Mouse (Mus musculus) stomach, embryonic 16.5 days (tissue): ENCODE measurements around the gene Tbxa2r. TPM values are rescaled to one million over a fixed set of nuclear protein-coding genes. Genes with fewer than 3 reads are reported as not detected.

Experiments
- ATAC-seq: fragments of 200-750 bp; cut with Nextera tagmentation; 2 replicates; pipeline ENCODE4 v1.8.0; 2017; ENCODE audit warnings: moderate number of reproducible peaks, moderate TSS enrichment; ENCODE audit not compliant: insufficient read depth, low FRiP score
- H3K27ac ChIP-seq: fragments of 300-500 bp; sonication (generic); 2 replicates; pipeline ENCODE4 v1.5.1; 2014; ENCODE audit warnings: low read length
- H3K27me3 ChIP-seq: fragments of 300-500 bp; sonication (generic); 2 replicates; pipeline ENCODE4 v1.6.1; 2014; ENCODE audit warnings: low read length, control low read depth, mixed read lengths; ENCODE audit not compliant: control insufficient read depth, insufficient read depth
- H3K36me3 ChIP-seq: fragments of 300-500 bp; sonication (generic); 2 replicates; pipeline ENCODE4 v1.6.1; 2014; ENCODE audit warnings: low read length; ENCODE audit not compliant: control insufficient read depth, insufficient read depth
- H3K4me1 ChIP-seq: fragments of 300-500 bp; sonication (generic); 2 replicates; pipeline ENCODE4 v1.6.1; 2014; ENCODE audit warnings: low read length, control low read depth, mixed read lengths; ENCODE audit not compliant: control insufficient read depth, insufficient read depth
- H3K4me2 ChIP-seq: fragments of 300-500 bp; sonication (generic); 2 replicates; pipeline ENCODE4 v1.6.1; 2014; ENCODE audit warnings: low read depth, low read length, mixed read lengths
- H3K4me3 ChIP-seq: fragments of 300-500 bp; sonication (generic); replicated peaks from 2 replicates; pipeline ENCODE4 v1.5.1; 2014; ENCODE audit warnings: mild to moderate bottlenecking, low read length
- H3K9ac ChIP-seq: fragments of 300-500 bp; sonication (generic); 2 replicates; pipeline ENCODE4 v1.6.1; 2014; ENCODE audit warnings: low read length
- H3K9me3 ChIP-seq: fragments of 300-500 bp; sonication (generic); replicated peaks from 2 replicates; pipeline ENCODE4 v1.6.1; 2016; ENCODE audit warnings: low read length, control low read depth; ENCODE audit not compliant: control insufficient read depth
- WGBS: fragments of 180-500 bp; shearing (Covaris S2); extraction: QIAGEN DNeasy Blood & Tissue Kit; methylation state at CpG from one replicate; pipeline ENCODE4 v1.1.7; 2014; 5-methylcytosine and 5-hydroxymethylcytosine counted together
- polyA plus RNA-seq: library from polyadenylated mRNA; unstranded; fragments of >200 nt; fragmentation: Nextera tagmentation; extraction: Ambion mirVana; gene quantifications from 2 replicates; pipeline ENCODE4 v1.2.1, GENCODE M21; 2015

The Tbxa2r gene
- polyA plus RNA-seq, 1 experiment from 2014 or later = 28.1 TPM

- Histone ChIP-seq H3K27me3 (peaks cover 12% of the 10 kb centered on the region), H3K27ac (peak overlapping the region; percentile 94), H3K4me3 (peak overlapping the region; percentile 47), H3K4me2 (peak overlapping the region; percentile 45), H3K9ac (peak overlapping the region; percentile 66), H3K4me1 (peaks cover 39% of the 10 kb centered on the region), H3K9me3 (no peaks in the 10 kb centered on the region), H3K36me3 (no peaks in the 10 kb centered on the region)
- WGBS = under 1% methylated on average over 7 of the region's 7 CpGs
- ATAC-seq = no peak
These were observed 39.3 kb upstream of the Tbxa2r start for GRCm38 (mm10) chr10:81289278-81289677.

- Histone ChIP-seq H3K36me3 (no peaks in the 10 kb centered on the region), H3K4me1 (peaks cover 40% of the 10 kb centered on the region), H3K27me3 (peaks cover 7% of the 10 kb centered on the region), H3K4me3 (peak overlapping the region; percentile 47), H3K4me2 (peak overlapping the region; percentile 45), H3K27ac (peak overlapping the region; percentile 94), H3K9ac (peak overlapping the region; percentile 66), H3K9me3 (no peaks in the 10 kb centered on the region)
- WGBS = 41% methylated on average over 14 of the region's 14 CpGs
- ATAC-seq = no peak
These were observed 38.7 kb upstream of the Tbxa2r start for GRCm38 (mm10) chr10:81289811-81290210.

- Histone ChIP-seq H3K9ac (peak overlapping the region; percentile 66), H3K4me3 (peak overlapping the region; percentile 47), H3K27me3 (no peaks in the 10 kb centered on the region), H3K4me1 (peaks cover 40% of the 10 kb centered on the region), H3K4me2 (peak overlapping the region; percentile 45), H3K9me3 (no peaks in the 10 kb centered on the region), H3K36me3 (no peaks in the 10 kb centered on the region), H3K27ac (peak overlapping the region; percentile 94)
- WGBS = 15% methylated on average over 24 of the region's 24 CpGs
- peak; percentile 15; the same call in 1 of the 2 replicates for ATAC-seq
These were observed 37.7 kb upstream of the Tbxa2r start for GRCm38 (mm10) chr10:81290698-81291460.

- peak within 1 kb of the TSS; percentile 66 for H3K9ac ChIP-seq
- ATAC-seq = no peak
- WGBS = 58% methylated on average over 9 of the region's 9 CpGs
- H3K4me1 ChIP-seq = peaks cover 37% of the 10 kb centered on the region
- peak within 1 kb of the TSS; percentile 47 for H3K4me3 ChIP-seq
- peak within 1 kb of the TSS; percentile 94 for H3K27ac ChIP-seq
- H3K36me3 ChIP-seq = no peaks in the 10 kb centered on the region
- H3K9me3 ChIP-seq = no peaks in the 10 kb centered on the region
- H3K27me3 ChIP-seq = no peaks in the 10 kb centered on the region
- H3K4me2 ChIP-seq = peak within 1 kb of the TSS; percentile 45
These were observed 36.9 kb upstream of the Tbxa2r start, which contains the start of gene Tjp3 for GRCm38 (mm10) chr10:81291511-81292104. Tjp3 (minus strand) TSS chr10:81291581.

GRCm38 (mm10) chr10:81292554-81293333 is 35.8 kb upstream of the Tbxa2r start, which contains the start of gene Pip5k1c:
Pip5k1c (plus strand) TSS chr10:81292963.
- Histone ChIP-seq H3K4me1 (peaks cover 42% of the 10 kb centered on the region), H3K9me3 (no peaks in the 10 kb centered on the region), H3K4me3 (peak within 1 kb of the TSS; percentile 91), H3K27me3 (no peaks in the 10 kb centered on the region), H3K27ac (peak within 1 kb of the TSS; percentile 94), H3K36me3 (no peaks in the 10 kb centered on the region), H3K9ac (peak within 1 kb of the TSS; percentile 86), H3K4me2 (peak within 1 kb of the TSS; percentile 97)
- peak; percentile 92 for ATAC-seq
- 1% methylated on average over 77 of the region's 80 CpGs for WGBS

- H3K4me1 ChIP-seq = peaks cover 36% of the 10 kb centered on the region
- peak overlapping the region; percentile 91 for H3K4me3 ChIP-seq
- peak overlapping the region; percentile 87 for H3K27ac ChIP-seq
- H3K27me3 ChIP-seq = no peaks in the 10 kb centered on the region
- H3K4me2 ChIP-seq = peak overlapping the region; percentile 97
- no peaks in the 10 kb centered on the region for H3K9me3 ChIP-seq
- no peaks in the 10 kb centered on the region for H3K36me3 ChIP-seq
- 3% methylated on average over 25 of the region's 25 CpGs for WGBS
- no peak for ATAC-seq
- peak overlapping the region; percentile 86 for H3K9ac ChIP-seq
These were observed 35.0 kb upstream of the Tbxa2r start for GRCm38 (mm10) chr10:81293334-81294030.

DNA sequence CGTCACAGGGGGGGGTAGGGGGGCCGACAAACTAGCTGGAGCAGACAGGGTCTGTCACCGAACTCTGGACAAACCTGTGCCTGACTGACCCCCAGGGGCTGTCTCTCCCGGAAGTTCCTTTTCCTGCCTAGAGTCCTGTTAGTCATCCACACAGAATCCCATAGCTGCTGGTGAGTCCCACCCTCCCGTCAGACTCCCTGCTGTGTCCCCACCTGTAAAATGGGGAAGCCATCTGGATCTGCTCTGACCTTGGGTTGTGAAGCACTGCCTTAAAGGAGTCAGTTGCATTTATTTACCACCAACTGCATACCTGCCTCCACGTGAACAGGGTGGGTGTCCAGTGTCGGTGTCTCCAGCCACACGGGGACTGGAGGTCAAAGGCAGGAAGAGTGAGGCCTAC is 34.1 kb upstream of the Tbxa2r start:
- WGBS = 48% methylated on average over 8 of the region's 8 CpGs
- Histone ChIP-seq H3K36me3 (no peaks in the 10 kb centered on the region), H3K4me1 (peaks cover 36% of the 10 kb centered on the region), H3K9ac (peak overlapping the region; percentile 86), H3K9me3 (no peaks in the 10 kb centered on the region), H3K4me2 (peak overlapping the region; percentile 97), H3K27ac (no peak overlapping the region), H3K27me3 (no peaks in the 10 kb centered on the region), H3K4me3 (peak overlapping the region; percentile 91)
- ATAC-seq = no peak

GRCm38 (mm10) chr10:81295185-81295584 is 33.3 kb upstream of the Tbxa2r start:
- Histone ChIP-seq H3K27ac (no peak overlapping the region), H3K4me2 (no peak overlapping the region), H3K27me3 (no peaks in the 10 kb centered on the region), H3K9me3 (no peaks in the 10 kb centered on the region), H3K4me3 (no peak overlapping the region), H3K36me3 (no peaks in the 10 kb centered on the region), H3K9ac (no peak overlapping the region; the same call in 1 of the 2 replicates), H3K4me1 (peaks cover 39% of the 10 kb centered on the region)
- ATAC-seq = no peak
- 89% methylated on average over 6 of the region's 6 CpGs for WGBS
